Mouse (Mus musculus): Measurements from ENCODE around the gene H3f3a.

DNA sequence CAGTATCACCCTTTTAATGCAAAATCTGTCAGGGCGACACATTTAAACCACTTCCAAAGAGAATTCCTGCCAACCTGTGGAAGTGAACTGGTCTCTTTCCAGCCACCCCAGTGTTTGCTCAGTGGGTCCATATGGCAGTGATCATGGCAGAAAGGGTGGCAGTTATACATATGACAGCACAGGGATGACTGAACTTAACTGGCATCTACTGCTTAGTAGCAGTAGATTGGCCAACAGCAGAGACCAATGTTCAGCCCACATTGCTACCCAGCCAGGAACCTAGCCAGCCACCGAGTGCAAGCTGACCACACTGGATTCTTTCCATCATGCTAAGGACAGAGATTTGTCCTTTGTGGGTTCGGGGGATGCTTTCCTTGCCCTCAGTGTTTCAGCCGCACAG is 20.9 kb downstream of the H3f3a start:
- TF ChIP-seq CTCF (conservative IDR thresholded peaks at IDR 0.05; ENCODE audit: insufficient read depth, insufficient read length, low read depth, low read length) = no peak
- TF ChIP-seq POLR2A (IDR thresholded peaks at IDR 0.05; ENCODE audit: low read depth, low read length) = no peak

Measured in kidney, adult 2 months (tissue).